Mouse (Mus musculus): ENCODE data around the gene Rbm43. TPM values are rescaled to one million over a fixed set of nuclear protein-coding genes. Genes with fewer than 3 reads are reported as not detected.

Gene Rbm43
- polyA plus RNA-seq, 1 experiment from 2014 or later, result 30.5 TPM

DNA sequence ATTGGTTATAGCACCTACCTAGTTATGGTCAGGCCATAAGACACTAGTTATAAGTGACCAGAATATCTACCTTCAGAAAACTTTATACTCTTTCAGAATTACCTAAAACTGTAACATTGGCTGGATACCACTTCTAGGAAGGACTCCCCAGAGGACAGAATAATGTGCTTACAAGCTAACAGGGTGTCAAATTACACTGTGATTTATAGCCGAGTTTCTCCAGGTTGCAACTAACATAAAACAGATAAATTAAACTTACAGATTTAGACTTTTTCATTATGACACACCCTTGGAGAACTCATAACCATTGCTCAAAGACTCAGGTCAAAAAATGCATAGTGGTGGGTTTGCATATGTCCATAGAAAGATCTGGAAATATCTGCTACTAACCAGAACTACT lies 15.9 kb upstream of the Rbm43 start:
- ChIA-PET CTCF (no interaction called here), POLR2A (interaction anchor here (1.4 kb wide), 1 partner anchor 15 kb away, joined by 3 read pairs; the partner anchor contains the start of gene Rbm43)
- H3K27me3 ChIP-seq, result no peaks in the 10 kb centered on the region
- in situ Hi-C loops (cut with MboI; ENCODE audit: low pct_unique_long_range_greater_than_20kb), result no loop called here
- TF ChIP-seq CTCF (IDR thresholded peaks at IDR 0.05), result no peak
- ATAC-seq, result no peak
- DNase-seq (ENCODE audit: low read depth, low spot score), result no peak

DNA sequence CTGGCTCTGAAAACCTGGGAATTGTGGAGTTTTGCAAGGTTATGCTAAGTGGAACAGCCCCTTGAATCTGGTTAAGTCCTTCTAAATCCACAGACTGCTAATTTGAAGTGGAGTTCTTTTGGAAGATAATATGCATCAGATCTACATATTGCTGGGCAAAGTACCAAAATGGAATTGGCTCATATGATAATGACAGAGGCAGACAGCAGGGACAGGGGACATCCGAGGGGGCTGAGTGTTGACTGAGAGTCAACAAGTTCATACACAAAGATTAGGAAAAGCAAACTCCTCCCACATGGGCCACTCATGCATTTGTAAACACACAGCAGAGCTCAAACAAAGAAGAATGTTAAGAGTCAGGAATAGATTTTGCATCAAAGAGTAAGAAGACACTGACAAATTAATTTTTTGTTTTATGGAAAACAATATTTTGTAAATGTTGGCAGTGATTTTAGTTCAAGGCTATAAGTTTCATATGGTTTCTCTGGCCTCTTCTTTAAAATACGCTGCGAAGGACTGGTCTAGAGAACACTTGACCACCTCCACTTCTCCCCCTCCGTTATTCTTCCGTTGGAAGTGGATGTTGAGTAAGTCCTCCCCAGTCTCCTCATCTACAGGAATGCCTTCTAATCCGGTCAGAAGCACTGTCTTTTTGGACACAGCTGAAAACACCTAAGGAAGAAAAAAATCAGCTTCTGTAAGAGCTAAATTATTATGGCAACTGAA lies 13.3 kb upstream of the Rbm43 start:
- H3K27me3 ChIP-seq, result no peaks in the 10 kb centered on the region
- ChIA-PET POLR2A (no interaction called here), CTCF (no interaction called here)
- ATAC-seq (no peak), DNase-seq (ENCODE audit: low read depth, low spot score) (no peak)
- TF ChIP-seq CTCF (IDR thresholded peaks at IDR 0.05), result no peak
- in situ Hi-C loops (cut with MboI; ENCODE audit: low pct_unique_long_range_greater_than_20kb), result no loop called here

DNA sequence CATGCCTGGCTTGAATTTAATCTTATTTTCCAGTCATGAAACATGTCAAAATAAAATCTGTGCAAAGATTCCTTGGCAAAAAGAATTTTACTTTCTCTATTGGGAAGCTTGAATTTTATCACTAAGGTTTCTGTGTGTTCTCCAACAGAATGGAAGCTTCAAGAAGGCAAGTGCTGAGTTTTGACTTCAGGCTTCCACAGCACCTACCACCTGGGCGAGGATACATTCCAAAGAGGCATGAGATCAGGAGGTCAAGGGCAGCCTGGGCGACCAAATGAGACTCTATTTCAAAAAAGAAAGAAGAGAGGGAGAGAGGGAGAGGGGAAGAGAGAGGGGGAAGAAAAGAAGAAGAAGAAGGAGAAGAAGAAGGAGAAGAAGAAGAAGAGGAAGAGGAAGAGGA lies 10.8 kb upstream of the Rbm43 start:
- POLR2A ChIA-PET, result no interaction called here
- TF ChIP-seq CTCF (IDR thresholded peaks at IDR 0.05), result no peak
- no peak for ATAC-seq
- in situ Hi-C loops (cut with MboI; ENCODE audit: low pct_unique_long_range_greater_than_20kb), result no loop called here
- CTCF ChIA-PET, result no interaction called here
- H3K27me3 ChIP-seq, result no peaks in the 10 kb centered on the region
- DNase-seq (ENCODE audit: low read depth, low spot score), result no peak

DNA sequence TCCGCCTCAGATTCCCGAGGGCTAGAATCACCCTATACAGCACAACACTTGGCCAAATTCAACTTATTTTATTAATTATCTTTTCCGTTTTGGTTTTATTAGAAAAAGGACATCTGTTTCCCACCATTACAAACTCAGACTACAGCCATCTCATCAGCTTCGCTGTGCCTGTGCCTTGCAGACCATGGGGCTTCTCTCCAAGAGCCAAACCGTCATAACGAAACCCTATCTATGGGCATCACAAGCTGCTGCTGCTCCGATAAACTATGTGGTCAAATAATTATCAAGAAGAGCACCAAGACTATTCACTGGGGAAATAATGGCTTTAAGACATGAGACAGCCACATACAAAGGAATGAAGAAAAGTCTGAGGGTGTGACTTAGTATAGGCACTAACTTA lies 6.9 kb upstream of the Rbm43 start:
- no peak for TF ChIP-seq CTCF (IDR thresholded peaks at IDR 0.05)
- ChIA-PET POLR2A (no interaction called here), CTCF (interaction anchor here (0.9 kb wide), 1 partner anchor 11 kb away, joined by 3 read pairs; no protein-coding TSS in a partner anchor)
- ATAC-seq (no peak), DNase-seq (ENCODE audit: low read depth, low spot score) (no peak)
- in situ Hi-C loops (cut with MboI; ENCODE audit: low pct_unique_long_range_greater_than_20kb), result no loop called here
- H3K27me3 ChIP-seq, result no peaks in the 10 kb centered on the region

DNA sequence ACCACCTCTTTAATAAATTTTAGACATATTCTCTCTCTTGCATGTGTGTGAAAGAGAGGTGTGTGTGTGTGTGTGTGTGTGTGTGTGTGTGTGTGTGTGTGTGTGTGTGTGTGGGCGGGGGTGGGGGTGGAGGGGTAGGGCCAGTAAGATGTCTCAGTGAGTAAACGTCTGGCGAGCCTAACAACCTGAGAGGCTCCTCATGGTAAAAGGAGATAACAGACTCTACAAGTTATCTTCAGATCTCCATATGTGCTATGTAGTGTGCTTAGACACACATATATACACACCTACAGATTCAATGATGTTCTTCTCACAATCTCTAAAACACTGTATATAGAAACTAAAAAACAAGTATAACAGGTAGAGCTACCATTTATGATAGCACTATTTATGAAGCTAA lies 3.8 kb upstream of the Rbm43 start:
- ATAC-seq, result no peak
- TF ChIP-seq CTCF (IDR thresholded peaks at IDR 0.05), result no peak
- in situ Hi-C loops (cut with MboI; ENCODE audit: low pct_unique_long_range_greater_than_20kb), result loop anchor here (10.0 kb wide), 1 partner anchor 136 kb away; the partner anchor contains the start of gene Rif1
- H3K27me3 ChIP-seq, result no peaks in the 10 kb centered on the region
- POLR2A ChIA-PET, result no interaction called here
- CTCF ChIA-PET, result interaction anchor here (0.7 kb wide), 1 partner anchor 25 kb away, joined by 3 read pairs; no protein-coding TSS in a partner anchor
- DNase-seq (ENCODE audit: low read depth, low spot score), result no peak

DNA sequence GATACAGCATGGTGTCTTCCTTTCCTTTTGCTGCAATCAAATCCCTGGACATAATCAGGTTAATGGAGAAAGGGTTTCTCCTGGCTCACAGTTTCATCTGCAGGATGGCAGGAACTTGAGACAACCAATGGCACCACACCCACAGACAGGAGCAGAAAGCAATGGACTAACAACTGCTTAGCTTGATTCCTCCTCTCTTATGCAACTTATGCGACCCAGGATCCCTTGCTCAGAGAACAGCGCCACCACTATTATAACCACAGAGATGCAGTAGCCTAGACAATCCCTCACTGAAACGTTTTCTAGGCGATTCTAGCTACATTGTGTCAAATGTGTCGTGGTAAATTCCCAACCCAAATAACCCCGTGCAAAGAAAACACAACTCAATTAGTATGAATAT lies 2.0 kb upstream of the Rbm43 start:
- DNase-seq (ENCODE audit: low read depth, low spot score) (no peak), ATAC-seq (no peak)
- ChIA-PET CTCF (no interaction called here), POLR2A (no interaction called here)
- no peak for TF ChIP-seq CTCF (IDR thresholded peaks at IDR 0.05)
- in situ Hi-C loops (cut with MboI; ENCODE audit: low pct_unique_long_range_greater_than_20kb), result loop anchor here (10.0 kb wide), 1 partner anchor 138 kb away; the partner anchor contains the start of gene Rif1
- no peaks in the 10 kb centered on the region for H3K27me3 ChIP-seq

DNA sequence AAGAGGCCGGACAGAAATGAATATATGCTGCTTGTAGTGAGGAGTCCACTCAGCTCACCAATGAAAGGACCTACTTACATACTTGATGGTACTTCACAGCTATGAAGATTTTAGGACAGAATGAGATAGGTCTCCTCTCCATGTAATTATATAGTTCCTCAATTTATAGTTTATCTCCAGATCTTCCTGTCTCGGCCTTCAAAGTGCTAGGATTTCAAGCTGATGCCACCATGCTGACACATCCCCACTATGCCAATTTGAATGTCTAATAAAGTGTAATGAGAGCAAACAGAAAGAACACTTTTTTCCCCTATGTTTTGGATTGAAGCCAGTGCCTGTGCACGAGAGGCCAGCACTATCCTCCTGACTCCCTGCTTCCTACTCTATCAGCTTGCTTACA lies 1.6 kb upstream of the Rbm43 start:
- in situ Hi-C loops (cut with MboI; ENCODE audit: low pct_unique_long_range_greater_than_20kb), result loop anchor here (10.0 kb wide), 1 partner anchor 138 kb away; the partner anchor contains the start of gene Rif1
- POLR2A ChIA-PET, result no interaction called here
- no peak for ATAC-seq
- CTCF ChIA-PET, result interaction anchor here (1.6 kb wide), 1 partner anchor 37 kb away, joined by 3 read pairs; the partner anchor contains the start of gene Nmi
- no peaks in the 10 kb centered on the region for H3K27me3 ChIP-seq
- TF ChIP-seq CTCF (IDR thresholded peaks at IDR 0.05), result peak; percentile 19
- DNase-seq (ENCODE audit: low read depth, low spot score), result no peak

DNA sequence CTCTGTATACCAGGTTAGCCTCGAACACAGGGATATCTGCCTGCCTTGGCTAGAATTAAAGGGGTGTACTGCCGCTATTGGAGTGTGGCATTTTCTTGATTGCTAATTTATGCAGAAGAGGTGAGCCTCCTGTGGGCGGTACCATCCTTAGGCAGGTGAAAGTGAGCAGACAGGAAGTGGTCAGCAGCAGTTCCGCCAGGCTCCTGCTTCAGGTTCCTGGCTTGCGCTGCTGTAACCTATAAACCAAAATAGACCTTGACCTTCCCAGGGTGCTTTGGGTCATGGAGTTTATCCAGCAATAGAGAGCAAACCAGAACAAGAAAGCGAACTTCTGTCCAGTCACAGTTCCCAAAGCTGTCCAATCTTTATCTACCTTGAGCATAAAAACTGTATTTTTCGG lies 958 bp upstream of the Rbm43 start:
- ATAC-seq, result no peak
- TF ChIP-seq CTCF (IDR thresholded peaks at IDR 0.05), result no peak
- CTCF ChIA-PET, result interaction anchor here (1.6 kb wide), 1 partner anchor 37 kb away, joined by 3 read pairs; the partner anchor contains the start of gene Nmi
- POLR2A ChIA-PET, result interaction anchor here (1.1 kb wide), 1 partner anchor 15 kb away, joined by 3 read pairs; no protein-coding TSS in a partner anchor
- in situ Hi-C loops (cut with MboI; ENCODE audit: low pct_unique_long_range_greater_than_20kb), result loop anchor here (10.0 kb wide), 1 partner anchor 139 kb away; the partner anchor contains the start of gene Rif1
- no peaks in the 10 kb centered on the region for H3K27me3 ChIP-seq
- DNase-seq (ENCODE audit: low read depth, low spot score), result no peak

DNA sequence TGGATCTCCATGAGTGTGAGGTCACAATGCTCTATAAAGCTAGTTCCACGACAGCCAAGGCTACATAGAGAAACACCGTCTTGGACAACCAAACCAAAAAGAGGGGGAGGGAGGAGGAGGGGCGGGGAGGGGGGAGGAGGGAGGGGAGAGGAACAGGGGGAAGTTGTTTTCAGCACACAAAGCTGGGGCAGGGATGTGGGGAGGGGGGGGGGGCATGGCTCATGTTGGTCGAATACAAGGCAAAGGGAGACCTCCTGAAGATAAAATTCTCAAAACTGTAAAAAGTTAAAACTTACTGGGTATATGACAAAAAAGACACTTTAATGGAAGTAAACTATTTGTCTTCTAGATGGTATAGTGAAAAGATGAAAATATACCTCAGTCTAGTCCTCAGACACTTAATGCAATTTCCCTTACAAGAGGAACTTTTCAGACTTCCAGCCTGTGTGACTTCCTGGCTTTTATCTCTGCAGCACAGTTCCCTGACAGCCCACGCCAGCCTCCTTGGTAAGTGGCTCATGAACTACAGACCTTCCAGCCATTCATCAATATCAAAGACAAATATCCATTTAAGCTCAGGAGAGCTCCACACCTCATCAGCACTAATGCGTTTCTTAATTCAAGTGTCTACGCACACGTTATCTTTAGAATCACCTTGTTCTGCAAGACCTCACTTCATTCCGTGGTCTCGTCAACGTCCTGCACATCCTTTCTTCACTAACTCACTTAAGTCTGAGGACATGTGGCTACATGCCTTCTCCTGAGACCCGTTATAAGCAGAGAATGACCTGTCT lies 1.4 kb downstream of the Rbm43 start:
- no peaks in the 10 kb centered on the region for H3K27me3 ChIP-seq
- ATAC-seq (no peak), DNase-seq (ENCODE audit: low read depth, low spot score) (no peak)
- in situ Hi-C loops (cut with MboI; ENCODE audit: low pct_unique_long_range_greater_than_20kb), result loop anchor here (10.0 kb wide), 1 partner anchor 141 kb away; the partner anchor contains the start of gene Rif1
- POLR2A ChIA-PET, result interaction anchor here (0.6 kb wide), 1 partner anchor 212 kb away, joined by 3 read pairs; no protein-coding TSS in a partner anchor
- CTCF ChIA-PET, result interaction anchor here (0.9 kb wide), 1 partner anchor 472 kb away, joined by 3 read pairs; no protein-coding TSS in a partner anchor
- no peak for TF ChIP-seq CTCF (IDR thresholded peaks at IDR 0.05)

DNA sequence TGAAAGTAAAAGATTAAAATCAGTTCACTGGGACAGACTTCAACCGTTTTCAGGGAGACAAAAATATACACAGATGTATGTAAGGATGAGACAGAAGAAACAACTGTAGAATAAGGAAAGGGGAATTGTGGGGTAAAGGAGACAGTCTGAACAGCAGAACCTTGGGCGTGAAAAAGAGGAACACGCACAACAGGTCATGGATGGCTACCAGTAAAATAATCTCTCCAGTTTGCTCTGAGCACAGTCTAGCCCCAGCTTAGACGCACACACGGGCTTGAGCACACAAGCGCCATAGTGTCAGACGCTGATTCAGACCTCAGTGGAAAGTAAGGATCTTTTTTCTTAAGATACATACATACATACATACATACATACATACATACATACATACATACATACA lies 3.7 kb downstream of the Rbm43 start:
- POLR2A ChIA-PET, result no interaction called here
- in situ Hi-C loops (cut with MboI; ENCODE audit: low pct_unique_long_range_greater_than_20kb), result loop anchor here (10.0 kb wide), 1 partner anchor 144 kb away; the partner anchor contains the start of gene Rif1
- H3K27me3 ChIP-seq, result no peaks in the 10 kb centered on the region
- no peak for ATAC-seq
- CTCF ChIA-PET, result no interaction called here
- DNase-seq (ENCODE audit: low read depth, low spot score), result no peak
- no peak for TF ChIP-seq CTCF (IDR thresholded peaks at IDR 0.05)

Measured in Patski (cell line).